Mouse (Mus musculus) liver, embryonic 14.5 days (tissue): Measurements from ENCODE around the gene Mrpl43. TPM values are rescaled to one million over a fixed set of nuclear protein-coding genes. Genes with fewer than 3 reads are reported as not detected.
A peak's percentile ranks its signal among the peaks of the same experiment; 100 is the strongest.

ENCODE experiments used
- ATAC-seq: fragments of 200-750 bp; cut with Nextera tagmentation; 2 replicates; pipeline ENCODE4 v1.8.0; 2017; ENCODE audit warnings: moderate number of reproducible peaks, mild to moderate bottlenecking, moderate library complexity; ENCODE audit not compliant: insufficient read depth
- DNase-seq, 3 experiments: peaks; one replicate each; pipeline ENCODE4 v3.0.0-alpha.2; 2012 to 2013; ENCODE audit warnings: low read depth in 3 of 3, low spot score in 3 of 3
- H3K27ac ChIP-seq: fragments of 300-500 bp; sonication (generic); 2 replicates; pipeline ENCODE4 v1.5.1; 2014; ENCODE audit warnings: moderate library complexity, mild to moderate bottlenecking, control low read depth, inconsistent platforms
- H3K27me3 ChIP-seq: fragments of 300-500 bp; sonication (generic); 2 replicates; pipeline ENCODE4 v1.6.1; 2014; ENCODE audit warnings: mild to moderate bottlenecking, low read length, moderate library complexity; ENCODE audit not compliant: control insufficient read depth, insufficient read depth
- H3K36me3 ChIP-seq: fragments of 300-500 bp; sonication (generic); replicated peaks from 2 replicates; pipeline ENCODE4 v1.6.1; 2014; ENCODE audit warnings: low read depth; ENCODE audit not compliant: control insufficient read depth, insufficient read depth
- H3K4me1 ChIP-seq, 2 experiments: fragments of 200-500 bp in 1 of 2; fragments of 300-500 bp in 1 of 2; sonication (generic) in 1 of 2; replicated peaks; 2 replicates each; pipeline ENCODE4 v1.6.1; 2012 to 2014; ENCODE audit warnings: antibody characterized with exemption in 1 of 2, inconsistent platforms in 1 of 2, low read length in 1 of 2; ENCODE audit not compliant: control insufficient read depth in 2 of 2, insufficient read depth in 2 of 2
- H3K4me2 ChIP-seq: fragments of 300-500 bp; sonication (generic); 2 replicates; pipeline ENCODE4 v1.6.1; 2014; ENCODE audit warnings: low read depth, mild to moderate bottlenecking, control low read depth, moderate library complexity
- H3K4me3 ChIP-seq, 2 experiments: fragments of 200-500 bp in 1 of 2; fragments of 300-500 bp in 1 of 2; sonication (generic) in 1 of 2; 2 replicates each; pipeline ENCODE4 v1.5.1; 2012 to 2014; ENCODE audit warnings: low read depth in 2 of 2, low read length in 2 of 2, mild to moderate bottlenecking in 2 of 2, control low read depth in 1 of 2, inconsistent platforms in 1 of 2, moderate library complexity in 1 of 2; ENCODE audit not compliant: insufficient read depth in 1 of 2
- H3K9ac ChIP-seq: fragments of 300-500 bp; sonication (generic); replicated peaks from 2 replicates; pipeline ENCODE4 v1.6.1; 2014; ENCODE audit warnings: mild to moderate bottlenecking, control low read depth, moderate library complexity
- H3K9me3 ChIP-seq: fragments of 300-500 bp; sonication (generic); 2 replicates; pipeline ENCODE4 v1.6.1; 2016; ENCODE audit warnings: low read length, mixed read lengths; ENCODE audit not compliant: control insufficient read depth
- CTCF ChIP-seq: IDR thresholded peaks from 2 replicates; pipeline ENCODE4 v1.5.1; 2016; ENCODE audit warnings: antibody characterized with exemption, low read depth, control low read depth
- EP300 ChIP-seq: IDR thresholded peaks from 2 replicates; pipeline ENCODE4 v1.6.1; 2016; ENCODE audit warnings: antibody characterized with exemption, low read depth
- WGBS: fragments of 180-500 bp; shearing (Covaris S2); extraction: QIAGEN DNeasy Blood & Tissue Kit; methylation state at CpG from one replicate; pipeline ENCODE4 v1.1.7; 2014; ENCODE audit not compliant: insufficient replicate concordance; 5-methylcytosine and 5-hydroxymethylcytosine counted together
- polyA plus RNA-seq, 2 experiments: library from polyadenylated mRNA; depleted of rRNA in 1 of 2; stranded (reverse) in 1 of 2; unstranded in 1 of 2; fragments of >200 nt; fragmentation: Nextera tagmentation in 1 of 2; extraction: Ambion mirVana in 1 of 2; gene quantifications; 2 replicates each; pipeline versions ENCODE4 v1.2.1 to v1.2.3; 2012 to 2014

Mrpl43 gene
- polyA plus RNA-seq (2012; rRNA removed) (28.9 and 30.5 TPM in 2 replicates), polyA plus RNA-seq (2014; fragmentation: Nextera tagmentation; extraction: Ambion mirVana) (19.6 and 20.5 TPM in 2 replicates)

DNA sequence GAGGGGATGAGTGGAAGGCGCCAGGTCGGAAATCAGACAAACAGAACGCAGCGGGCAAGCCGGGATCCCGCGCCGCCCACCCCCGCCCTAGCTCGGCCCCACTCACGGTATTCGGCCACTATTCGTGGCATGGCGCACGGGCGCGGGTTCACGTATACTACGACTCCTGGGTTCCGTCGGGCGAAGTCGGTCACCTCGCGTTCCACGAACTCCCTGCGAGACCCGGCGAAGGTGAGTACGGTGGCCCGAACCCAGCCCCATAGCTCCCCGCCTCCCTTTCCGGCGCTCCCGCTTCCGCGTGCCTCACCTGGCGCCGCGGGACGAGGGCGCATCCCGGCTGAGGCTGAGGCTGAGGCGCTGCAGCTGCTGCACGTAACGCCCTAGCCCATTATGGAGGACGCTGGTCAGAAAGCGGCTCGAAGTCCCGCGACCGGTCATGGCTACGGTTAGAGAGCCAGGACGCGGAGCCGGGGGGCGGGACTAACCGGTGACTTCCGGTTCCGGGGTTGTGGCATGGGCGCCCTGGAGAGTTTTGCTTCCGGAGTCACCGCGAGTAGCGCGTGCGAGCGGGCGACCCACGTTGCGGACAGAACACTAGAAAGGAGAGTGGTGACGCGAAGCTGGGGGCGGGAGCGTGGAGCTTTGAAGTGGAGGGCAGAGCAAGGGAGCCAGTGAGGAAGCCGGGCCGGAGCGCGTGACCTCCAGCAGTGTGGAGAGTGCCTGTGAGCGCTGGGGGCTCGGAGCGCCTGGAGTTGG lies at the start of gene Mrpl43:
Mrpl43 (minus strand) TSS at position 486 of the 756 bp plus-strand sequence.
- H3K36me3 ChIP-seq, result peaks cover 7% of the 10 kb centered on the region
- H3K4me3 ChIP-seq, result peak within 1 kb of the TSS; percentile 65 to 79
- no peaks in the 10 kb centered on the region for H3K27me3 ChIP-seq
- H3K9ac ChIP-seq, result peak within 1 kb of the TSS; percentile 59
- TF ChIP-seq EP300, result 0 out of 2 replicates have a peak, but pooled peaks have one; percentile 13
- TF ChIP-seq CTCF, result peak; percentile 23; the same call in 1 of the 2 replicates
- H3K4me2 ChIP-seq, result peak within 1 kb of the TSS; percentile 96
- DNase-seq (peak; percentile 77 to 84 (median 80)), ATAC-seq (peak; percentile 84)
- H3K9me3 ChIP-seq, result no peaks in the 10 kb centered on the region
- H3K27ac ChIP-seq, result peak within 1 kb of the TSS; percentile 29
- under 1% methylated on average over 82 of the region's 82 CpGs for WGBS
- peaks cover 5 to 14% of the 10 kb centered on the region in 2 experiments for H3K4me1 ChIP-seq

DNA sequence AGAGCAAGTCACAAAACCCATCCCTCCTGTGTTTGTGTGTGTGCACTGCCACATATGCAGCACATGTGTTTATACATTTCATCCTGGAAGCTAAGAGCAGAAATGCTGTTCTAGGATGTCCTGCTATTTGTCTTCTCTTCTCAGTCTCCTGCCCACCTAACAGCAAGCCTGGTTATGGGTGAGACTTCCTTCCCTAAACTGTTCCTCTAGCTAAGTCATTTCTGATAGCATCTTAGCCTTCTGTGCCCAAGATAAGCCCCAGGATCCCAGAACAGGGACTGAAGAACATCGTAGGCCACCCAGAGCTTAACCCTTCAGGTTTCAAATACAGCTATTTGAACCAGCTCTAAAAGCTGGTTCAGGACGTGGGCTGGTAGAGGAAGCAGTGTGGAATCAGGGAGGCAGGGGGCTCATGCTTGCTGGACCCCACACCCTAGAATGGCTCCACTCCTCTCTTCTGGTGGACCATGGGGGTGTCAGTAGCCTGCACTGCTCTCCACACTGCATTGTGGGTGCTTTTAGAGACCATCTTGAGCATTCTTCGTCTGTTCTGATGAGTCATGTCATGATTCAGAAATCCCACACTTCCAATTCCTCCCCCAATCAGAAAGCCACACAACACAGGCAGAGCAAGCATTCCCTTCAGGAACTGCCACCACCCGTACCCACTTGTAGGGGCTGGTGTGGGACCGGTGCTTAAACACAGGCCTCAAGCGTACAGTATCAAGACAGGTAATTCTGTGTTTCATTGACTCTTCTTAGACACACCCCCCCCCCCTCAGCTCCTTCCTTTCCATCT lies 48.8 kb upstream of the Mrpl43 start:
- no peak for TF ChIP-seq CTCF
- TF ChIP-seq EP300, result no peak
- ATAC-seq (no peak), DNase-seq (no peak)
- no peaks in the 10 kb centered on the region for H3K36me3 ChIP-seq
- WGBS, result 42% methylated on average over 6 of the region's 6 CpGs
- H3K27me3 ChIP-seq, result no peaks in the 10 kb centered on the region
- no peak overlapping the region for H3K4me3 ChIP-seq
- H3K9me3 ChIP-seq, result no peaks in the 10 kb centered on the region
- no peak overlapping the region for H3K27ac ChIP-seq
- no peak overlapping the region for H3K4me2 ChIP-seq
- H3K4me1 ChIP-seq, result peaks cover 15 to 22% of the 10 kb centered on the region in 2 experiments
- H3K9ac ChIP-seq, result no peak overlapping the region

DNA sequence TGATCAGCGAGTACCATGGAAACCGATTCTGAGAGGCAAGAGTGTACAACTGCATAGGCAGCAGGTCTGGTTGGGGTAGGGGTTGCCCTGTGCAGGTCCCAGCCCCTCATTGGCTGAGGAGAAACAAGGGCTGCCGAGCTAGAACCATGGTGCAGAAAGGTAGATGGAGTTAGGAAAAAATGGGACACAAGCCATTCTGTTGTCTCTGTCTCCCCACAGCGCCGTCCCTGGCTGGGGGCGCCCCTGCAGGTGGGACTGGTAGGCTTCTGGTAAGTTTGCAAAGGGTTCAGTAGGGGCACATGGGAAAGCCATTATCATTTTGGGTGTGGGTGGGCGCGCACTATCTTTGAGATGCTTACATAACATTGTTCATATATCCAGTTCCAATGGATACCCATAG lies 47.2 kb upstream of the Mrpl43 start:
- Histone ChIP-seq H3K9me3 (no peaks in the 10 kb centered on the region), H3K27me3 (no peaks in the 10 kb centered on the region), H3K4me2 (no peak overlapping the region), H3K27ac (no peak overlapping the region), H3K36me3 (no peaks in the 10 kb centered on the region), H3K4me3 (no peak overlapping the region), H3K9ac (no peak overlapping the region), H3K4me1 (peaks cover 12 to 18% of the 10 kb centered on the region in 2 experiments)
- TF ChIP-seq CTCF (no peak), EP300 (no peak)
- 74% methylated on average over 8 of the region's 8 CpGs for WGBS
- ATAC-seq, result no peak
- DNase-seq, result no peak

DNA sequence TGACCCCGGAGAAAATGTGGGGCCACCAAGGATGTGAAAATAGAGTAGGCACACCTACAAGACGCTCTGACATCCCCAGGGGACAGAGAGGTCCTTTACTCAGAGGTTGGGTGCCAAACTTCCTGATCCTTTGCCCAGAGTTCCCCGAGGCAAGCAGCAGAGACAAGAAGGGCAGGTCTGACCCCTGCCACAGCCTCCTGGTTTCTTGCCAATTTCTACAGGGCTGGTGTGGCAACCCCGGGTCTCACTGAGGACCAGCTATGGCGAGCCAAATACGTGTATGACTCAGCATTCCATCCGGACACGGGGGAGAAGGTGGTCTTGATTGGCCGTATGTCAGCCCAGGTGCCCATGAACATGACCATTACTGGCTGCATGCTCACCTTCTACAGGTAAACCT lies 43.3 kb upstream of the Mrpl43 start:
- Histone ChIP-seq H3K9me3 (no peaks in the 10 kb centered on the region), H3K4me3 (no peak overlapping the region), H3K27me3 (peaks cover 18% of the 10 kb centered on the region), H3K4me2 (no peak overlapping the region), H3K9ac (no peak overlapping the region), H3K36me3 (no peaks in the 10 kb centered on the region), H3K4me1 (peaks cover 0 to 19% of the 10 kb centered on the region in 2 experiments; a peak in 2 of 4 replicates), H3K27ac (no peak overlapping the region)
- 62% methylated on average over 9 of the region's 9 CpGs for WGBS
- no peak for DNase-seq
- ATAC-seq, result no peak
- TF ChIP-seq EP300 (no peak), CTCF (no peak)
